Mouse (Mus musculus) mesoderm, embryonic 11.5 days (tissue): ENCODE measurements around the gene Copg2.
A peak's percentile ranks its signal among the peaks of the same experiment; 100 is the strongest.

Source experiments
- DNase-seq: peaks from one replicate; pipeline ENCODE4 v3.0.0-alpha.2; 2012; ENCODE audit warnings: low read depth, low spot score

Copg2 gene

DNA sequence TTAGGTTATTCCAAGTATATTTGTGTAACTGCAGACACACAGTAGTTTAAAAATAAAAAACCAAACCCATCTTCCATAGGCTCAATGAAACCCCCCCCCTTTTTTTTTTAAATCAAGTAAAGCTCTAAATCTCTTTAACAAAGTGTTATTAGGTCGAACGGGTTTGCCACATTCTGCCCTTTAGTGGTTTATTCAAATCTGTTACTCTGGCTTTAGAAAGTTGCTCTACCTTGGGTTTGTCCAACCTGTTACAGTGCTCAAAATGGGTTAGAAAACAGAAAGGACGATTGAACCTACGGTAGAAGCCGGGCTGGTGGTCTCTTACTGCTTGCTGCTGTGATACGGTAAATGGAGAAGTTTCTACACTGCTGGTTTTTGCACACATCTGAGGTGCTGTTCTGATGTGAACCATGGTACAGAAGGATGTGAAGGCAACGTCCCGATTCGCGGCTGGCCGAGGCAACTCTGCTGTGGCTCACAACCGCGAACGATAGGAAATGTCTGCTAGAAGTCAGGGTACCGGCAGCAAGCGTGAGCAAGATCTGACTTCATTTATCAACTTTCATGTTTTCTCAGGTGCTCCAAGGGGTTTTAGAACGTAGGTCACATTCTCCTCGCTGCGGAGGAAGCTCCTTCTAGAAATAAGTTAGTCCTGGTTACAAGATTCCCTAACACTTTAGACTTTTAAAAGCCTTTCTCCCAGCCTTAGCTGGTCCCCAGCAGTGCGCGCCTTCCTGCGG lies 161.4 kb downstream of the Copg2 start:
- DNase-seq, result no peak

DNA sequence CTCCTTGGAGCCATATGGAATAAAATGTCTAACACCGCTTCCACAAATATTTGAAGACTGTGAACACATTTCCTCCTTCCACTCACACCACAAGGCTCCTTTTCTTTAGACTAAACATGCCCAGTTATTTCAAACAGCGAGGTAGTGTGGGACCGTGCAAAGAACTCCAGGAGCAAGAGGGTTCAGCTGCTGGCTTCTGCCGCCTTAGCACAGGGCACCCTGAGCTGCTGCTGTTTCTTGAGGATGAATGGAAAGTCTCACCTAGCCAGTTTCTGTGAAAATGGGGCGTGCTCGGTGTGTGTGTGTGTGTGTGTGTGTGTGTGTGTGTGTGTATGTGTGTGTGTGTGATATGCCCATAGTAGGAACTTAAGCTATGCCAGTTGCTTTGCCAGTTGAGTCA lies 162.1 kb downstream of the Copg2 start:
- no peak for DNase-seq

DNA sequence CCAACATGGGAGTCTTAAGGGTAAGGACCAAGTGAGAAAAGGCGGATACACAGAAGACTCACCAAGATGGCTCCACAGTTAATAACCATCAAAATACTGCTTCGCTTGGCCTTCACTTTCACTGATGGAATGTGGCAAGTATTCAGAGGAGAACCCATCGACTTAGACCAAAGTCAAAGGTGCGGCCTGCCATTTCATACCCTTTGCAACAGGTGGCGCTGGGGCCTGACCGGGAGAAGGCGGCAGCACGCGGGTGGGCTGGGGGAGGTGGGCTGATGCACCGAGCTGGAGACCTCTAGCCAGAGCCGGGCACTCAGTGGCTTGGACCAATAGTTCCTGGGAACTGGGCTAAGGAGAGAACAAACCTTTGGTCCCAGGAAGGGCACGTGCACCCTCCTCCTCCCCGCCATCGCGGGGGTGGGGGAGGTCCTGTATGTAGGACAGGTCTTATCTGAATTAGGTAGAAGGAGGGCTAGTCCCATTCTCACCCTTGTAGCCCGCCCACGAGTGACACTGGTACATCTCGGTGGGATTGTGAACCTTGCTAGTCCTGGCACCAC lies 163.9 kb downstream of the Copg2 start:
- no peak for DNase-seq

DNA sequence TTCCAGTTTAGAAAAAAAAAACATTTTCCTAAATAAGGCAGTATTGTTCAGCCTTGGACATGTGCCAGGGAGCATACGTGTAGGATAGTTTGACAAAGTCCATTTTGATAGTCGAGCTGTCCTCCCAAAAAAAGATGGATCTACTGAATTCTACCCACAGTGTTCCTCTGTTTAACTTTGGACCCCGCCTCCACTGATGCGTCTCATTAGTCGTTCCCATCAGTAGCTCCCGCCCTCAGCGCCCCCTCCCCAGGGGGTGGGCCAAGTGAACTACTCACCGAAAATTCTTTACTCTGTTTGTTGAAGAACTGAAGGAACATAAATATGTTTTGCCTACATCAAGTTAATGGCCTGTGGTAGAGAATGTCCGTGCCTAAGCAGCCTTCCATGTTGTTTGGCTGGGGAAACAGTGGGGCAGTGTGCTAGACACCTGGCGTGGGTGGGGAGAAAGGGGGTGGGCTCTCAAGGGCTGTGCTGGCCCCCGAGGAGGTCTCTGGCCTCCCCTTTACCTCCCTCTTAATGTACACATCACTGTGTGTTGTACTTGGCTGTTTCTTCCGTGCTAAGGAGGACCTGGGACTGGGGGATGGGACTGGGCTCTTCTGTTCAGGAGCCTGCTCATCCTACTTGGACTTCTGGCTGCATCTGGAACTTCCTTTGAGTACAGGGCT lies 166.2 kb downstream of the Copg2 start:
- no peak for DNase-seq

DNA sequence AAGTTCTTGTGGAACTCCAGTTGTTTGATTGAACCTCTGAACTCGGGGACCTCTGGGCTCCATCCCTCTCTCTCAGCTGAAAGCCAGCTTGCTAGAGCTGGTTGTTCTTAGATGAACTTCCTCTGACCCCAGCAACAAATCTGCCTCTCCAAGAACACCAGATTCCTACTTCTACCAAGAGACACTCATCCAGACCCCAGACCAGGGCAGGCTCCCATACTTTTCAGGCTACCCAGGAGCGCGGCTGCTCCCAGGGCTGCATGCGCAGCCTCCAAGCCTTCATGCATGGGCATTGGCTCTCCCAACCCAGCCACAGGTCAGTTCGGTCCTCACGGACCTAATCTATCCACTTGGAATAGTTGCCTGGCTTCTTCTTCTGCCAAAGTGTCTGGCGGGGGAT lies 173.3 kb downstream of the Copg2 start, which contains the start of gene Mest:
Gene Mest, plus strand, starts transcription at position 217 of the 400 bp plus-strand sequence.
- DNase-seq, result no peak

DNA sequence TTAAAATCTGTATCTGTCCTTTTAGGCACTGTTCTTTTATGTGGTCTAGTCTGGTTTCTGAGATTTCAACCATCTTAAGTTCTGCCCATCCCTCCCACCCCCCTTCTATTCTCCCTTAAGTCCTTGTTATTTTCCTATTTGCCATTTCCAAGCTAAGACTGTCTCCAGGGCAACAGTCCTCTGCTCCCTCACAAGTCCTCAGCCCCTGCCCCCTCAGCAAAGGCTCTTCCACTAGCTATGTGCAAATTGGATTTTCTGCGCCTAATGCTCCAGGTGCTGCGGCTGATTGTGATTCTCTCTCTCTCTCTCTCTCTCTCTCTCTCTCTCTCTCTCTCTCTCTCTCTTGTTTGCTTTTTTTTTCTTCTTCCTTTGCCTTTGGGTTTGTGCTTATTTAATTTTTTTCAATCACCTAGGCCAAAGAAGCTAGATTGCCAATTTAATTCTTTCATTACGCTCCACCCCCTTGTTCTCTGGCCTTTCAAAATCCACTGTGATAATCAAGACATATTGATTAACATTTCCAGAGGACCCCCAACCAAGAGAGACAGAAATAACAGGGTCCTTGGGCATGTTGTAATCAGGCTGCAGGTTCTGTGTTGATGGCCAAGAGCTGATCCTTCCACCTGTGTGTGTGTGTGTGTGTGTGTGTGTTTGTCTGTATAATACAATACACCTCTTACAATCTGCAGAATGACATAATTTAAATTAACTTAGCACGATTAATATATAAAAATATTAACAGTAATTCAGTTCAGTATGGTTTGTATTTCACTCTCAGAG lies 174.0 kb downstream of the Copg2 start:
- no peak for DNase-seq

DNA sequence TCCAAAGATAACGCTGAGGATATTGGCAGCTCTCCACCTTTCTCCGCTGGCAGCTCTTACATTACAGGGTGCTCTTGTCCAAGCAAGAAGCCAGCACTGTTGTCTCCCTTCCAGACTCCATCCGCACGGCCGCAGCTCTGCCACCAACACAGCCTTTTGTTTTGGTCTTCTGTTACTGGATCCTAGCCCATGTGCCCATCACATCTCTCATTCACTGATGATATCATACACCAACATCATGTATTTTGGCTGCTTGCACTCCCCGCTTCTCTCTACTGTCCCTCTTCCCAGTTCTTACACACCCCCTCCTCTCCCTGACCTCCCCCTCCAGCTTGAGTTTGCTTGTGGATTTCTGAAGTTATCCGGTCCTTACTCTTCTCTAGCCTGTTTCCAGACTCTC lies 179.8 kb downstream of the Copg2 start:
- no peak for DNase-seq

DNA sequence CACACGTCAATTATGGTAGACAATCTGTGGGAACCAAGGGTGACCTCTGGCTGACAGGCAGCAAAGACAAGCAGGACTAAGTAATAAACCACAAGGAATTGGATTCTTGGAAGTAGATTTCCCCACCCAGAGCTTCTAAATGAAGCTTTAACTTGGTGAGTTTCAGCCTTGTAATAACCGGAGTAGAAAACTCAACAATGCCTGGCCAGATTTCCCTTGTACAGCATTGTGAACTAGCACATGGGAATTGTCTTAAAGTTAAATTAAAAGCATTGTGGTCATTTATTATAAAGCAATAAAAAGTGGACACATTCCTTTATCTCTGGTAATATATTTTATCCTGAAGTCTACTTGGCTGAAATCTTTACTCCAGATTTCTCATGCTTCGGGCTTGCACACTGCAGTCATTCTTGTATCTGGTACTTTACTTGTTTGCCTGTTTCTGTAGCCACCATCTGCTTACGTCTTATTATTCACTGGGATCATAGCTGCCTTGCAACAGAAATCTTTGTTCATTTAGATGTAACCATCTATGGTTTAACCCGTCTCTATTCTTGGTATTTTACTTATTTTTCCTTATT lies 181.6 kb downstream of the Copg2 start:
- DNase-seq, result no peak

DNA sequence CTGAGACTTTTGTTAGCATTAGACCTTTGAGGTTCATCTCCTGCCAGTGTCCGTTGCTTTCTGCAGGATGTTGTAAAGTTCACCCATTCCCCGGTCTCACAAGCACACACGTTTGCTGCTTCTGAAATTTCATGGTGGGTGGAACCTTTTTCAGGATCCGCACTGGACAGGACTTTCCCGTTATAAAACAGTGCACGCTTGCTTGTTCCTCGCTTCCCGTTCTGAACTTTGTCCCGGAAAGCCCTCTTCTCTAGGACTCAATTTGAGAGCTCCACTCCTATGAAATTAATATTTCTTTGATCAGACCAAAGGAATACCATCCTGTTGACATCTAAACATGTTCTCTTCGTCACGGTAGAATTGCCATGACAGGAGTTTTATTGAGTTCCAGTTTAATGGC lies 182.7 kb downstream of the Copg2 start:
- no peak for DNase-seq

DNA sequence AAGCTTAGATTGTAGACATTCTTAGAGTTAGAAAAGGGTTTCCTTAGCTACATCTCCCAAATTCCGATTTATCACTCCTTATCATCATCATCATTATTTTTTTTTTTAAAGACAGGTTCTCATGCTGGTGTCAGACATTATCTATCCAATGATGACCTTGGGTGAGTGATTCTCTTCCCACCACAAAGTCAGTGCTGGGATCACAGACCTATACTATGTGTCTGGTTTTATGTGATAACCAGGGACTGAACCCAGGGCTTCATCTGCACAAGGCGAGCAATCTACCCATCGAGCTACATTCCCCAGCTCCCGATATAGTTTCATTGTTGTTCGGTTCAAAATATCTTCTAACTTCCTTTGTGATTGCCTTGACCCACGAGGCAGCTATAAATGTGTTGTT lies 183.1 kb downstream of the Copg2 start:
- DNase-seq, result no peak

DNA sequence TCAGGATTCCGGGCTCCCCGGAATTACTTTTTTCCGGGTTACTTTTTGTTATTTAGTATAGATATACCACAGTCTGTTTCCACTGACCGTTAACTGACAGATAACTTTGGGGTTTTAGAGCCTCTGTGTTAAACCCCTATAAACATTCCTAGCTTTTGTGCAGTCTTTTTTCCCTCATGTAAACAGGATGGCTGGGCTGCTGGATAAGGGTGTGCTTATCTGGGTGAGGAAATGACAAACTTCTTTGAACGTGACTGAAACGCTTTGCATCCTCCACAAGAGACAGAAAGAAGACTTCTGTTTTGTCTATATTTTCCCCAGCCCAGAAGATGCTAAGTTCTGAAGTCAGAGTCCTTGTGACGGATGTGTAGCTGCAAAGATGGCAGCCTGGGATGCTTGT lies 184.1 kb downstream of the Copg2 start:
- no peak for DNase-seq

DNA sequence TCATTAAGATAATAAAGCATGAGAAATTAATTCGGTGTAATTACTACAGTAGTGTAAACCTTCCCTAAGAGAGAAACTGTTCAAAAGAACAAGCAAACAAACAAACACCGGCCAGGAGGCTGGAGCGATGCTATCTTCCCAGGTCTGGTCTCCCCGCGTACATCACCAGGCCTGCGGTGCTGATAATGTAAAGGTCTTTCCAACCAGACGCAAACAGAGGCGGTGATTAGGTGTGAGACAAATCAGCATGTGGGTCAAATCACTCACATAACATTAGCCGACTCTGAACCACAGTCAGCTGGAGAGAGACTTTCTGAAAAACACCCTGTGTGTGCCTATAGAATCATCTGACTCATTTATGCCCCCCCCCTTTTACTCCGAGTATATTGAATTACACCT lies 185.2 kb downstream of the Copg2 start:
- DNase-seq, result no peak

DNA sequence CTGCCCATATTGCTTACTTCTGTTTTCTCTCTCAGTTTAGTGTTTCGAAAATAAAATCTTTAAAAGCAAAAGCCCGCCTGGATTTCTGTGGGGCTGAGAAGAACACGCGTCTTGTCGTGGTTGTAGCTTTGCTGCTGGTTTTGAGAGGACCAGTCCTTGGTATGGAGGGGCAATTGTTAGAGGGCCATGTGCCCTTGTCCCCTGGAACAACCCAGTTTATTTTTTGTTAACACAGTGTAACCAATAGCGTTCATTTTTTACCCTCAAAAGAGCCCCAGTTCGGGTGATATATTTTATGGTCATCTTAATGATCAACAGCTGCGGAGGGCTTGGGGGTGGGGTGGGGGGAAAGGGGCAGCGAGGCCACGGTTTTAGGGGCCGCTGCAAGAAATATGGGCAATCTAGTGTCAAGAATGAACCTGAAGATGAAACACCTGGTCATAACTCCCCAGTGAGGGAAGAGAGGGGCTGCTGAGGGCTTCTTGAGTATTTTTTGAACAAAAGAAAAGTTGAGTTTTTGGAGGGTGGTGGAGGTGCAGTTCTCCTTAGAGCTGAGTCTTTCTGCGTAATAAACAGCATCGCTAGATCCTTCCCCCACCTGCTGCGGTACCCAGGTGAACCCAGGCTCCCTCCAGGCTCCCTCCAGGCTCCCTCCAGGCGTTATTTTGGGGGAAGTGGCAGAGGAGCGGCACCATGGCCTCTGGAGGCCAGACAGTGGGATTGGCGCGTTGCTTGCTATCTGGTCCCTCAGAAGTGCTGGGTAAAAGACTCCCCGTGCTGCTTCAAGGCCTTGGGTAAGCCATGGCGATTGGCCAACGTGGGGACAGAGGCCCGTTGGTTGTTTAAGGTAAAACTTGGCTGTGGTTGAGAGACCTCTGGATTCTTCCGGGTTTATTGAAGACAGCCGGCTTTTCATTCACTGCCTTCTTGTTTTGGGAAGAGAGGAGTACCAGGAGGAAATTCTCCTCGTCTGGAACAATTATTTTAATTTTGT lies 185.9 kb downstream of the Copg2 start:
- no peak for DNase-seq

DNA sequence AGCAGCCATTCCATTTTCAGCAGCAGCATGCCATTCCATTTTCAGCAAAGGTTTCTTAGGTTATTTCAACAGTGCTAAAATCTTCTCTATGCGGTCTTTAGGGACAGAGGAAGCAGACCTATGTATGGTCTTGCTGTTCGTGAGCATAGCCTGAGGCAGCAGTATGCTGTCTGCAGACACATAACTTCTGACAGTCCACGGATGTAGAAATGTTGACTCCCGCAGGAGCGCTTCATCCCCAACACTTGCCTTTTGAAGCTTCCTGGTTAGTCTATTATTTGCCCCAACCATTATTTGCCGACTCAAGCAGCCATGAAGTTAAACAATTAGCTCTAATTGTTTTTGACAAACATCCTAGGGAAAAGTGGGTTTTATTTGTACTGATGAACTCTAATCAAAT lies 187.5 kb downstream of the Copg2 start:
- no peak for DNase-seq

DNA sequence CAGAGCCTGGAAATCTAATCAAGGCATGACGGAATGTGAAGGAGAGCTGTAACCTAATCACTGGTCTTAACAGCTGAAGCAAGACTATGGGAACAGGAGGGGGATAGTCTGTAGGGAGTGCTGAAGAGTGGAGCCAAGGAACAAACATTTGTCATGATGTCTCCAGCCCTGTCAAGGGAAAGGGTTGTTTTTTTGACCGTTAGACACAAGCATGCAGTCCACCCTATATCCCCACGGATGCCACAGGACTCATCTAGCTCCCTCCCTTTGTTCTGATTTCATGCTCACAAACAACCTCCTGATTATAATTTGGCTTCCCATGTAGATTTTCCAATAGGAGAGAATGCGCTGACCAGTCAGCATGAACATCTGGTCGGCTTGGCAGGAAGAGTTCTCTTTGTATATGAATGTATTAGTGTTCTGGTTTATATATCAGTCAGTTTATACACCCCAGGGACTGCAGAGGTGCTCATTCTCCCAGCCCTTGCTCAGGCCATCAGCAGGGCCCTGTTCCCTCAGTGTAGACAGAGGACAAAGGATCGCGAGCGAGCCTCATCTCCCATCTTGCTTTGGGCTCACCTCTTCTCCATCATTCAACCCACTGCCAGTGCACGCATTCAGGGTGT lies 192.5 kb downstream of the Copg2 start:
- DNase-seq, result no peak

DNA sequence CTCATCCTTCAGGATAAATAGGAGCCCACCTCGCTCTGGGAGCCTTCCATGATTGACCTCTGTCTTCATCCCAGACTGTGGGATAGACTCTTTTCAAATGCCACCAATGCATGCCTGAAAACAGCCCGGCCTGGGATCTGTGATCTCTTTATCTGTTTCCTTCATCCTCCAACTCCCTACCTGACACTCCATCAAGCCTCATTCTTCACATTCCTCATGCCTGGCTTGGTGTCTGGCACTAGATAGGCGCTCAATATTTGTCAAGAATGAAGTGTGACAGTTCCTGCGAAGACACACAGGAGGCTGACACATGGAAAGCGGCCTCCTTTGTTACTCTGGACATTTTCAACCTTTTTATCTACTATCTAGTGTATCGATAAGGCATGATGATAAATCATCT lies 193.1 kb downstream of the Copg2 start:
- DNase-seq, result no peak

DNA sequence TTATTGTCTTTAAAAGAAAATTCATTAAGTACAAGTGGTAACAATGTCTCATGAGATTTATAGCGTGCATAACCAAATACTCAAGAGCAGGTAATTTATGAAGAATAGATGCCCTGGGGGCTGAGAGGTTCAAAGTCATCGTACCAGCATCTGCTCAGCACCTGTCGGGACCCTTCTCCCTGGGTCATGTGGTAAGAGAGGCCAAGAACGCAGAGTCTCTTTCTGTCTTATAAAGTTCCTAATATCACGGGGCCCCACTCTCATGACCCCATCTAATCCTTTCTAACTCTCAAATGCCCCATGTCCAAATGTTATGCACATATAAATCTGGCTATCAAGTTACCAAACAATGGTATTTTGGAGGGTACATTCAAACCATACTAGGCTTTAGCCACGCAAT lies 193.7 kb downstream of the Copg2 start:
- DNase-seq, result peak; percentile 77

DNA sequence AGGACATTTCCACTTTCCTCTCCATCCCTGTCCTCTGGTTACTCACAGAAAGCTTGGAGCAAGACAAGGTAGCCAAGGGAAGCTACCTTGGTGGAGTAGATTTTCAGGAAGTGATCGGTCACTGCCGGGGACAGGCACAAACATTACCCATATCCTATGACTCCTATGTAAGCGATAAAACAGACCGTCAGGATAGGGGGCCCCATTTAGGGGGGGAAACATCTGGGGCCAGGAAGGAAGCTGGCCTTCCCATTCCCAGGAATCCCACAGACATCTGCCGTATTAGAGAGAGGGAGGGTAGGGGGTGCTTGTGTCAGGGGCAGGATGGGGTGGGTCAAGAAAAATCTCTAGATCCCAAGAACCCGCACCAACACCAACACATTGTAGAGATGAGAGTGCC lies 196.4 kb downstream of the Copg2 start:
- DNase-seq, result no peak

DNA sequence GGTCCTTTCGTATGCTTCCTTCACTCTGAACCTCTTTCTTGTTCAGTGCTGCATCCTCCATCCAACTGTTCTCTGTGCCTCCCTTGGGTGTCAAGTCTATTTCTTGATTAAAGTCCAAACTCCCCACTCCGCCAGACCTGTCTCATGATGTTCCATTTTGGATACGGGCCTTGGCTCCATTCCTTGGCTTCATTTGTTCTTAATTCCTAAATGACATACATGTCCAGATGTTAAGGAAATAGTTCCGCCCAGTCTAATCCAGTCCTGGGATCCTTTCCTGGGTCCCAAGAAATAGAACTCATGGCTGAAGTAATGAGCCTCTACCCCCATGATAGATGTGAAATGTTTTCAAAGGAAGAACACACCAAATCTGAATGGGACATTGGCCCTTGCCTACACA lies 198.6 kb downstream of the Copg2 start:
- DNase-seq, result no peak
